ENCODE assay signal across 8 mouse cellular contexts in genomic region chr14:51913960-51914762, GRCm38 (mm10). TPM values are rescaled to one million over a fixed set of nuclear protein-coding genes. Genes with fewer than 3 reads are reported as not detected.
A peak's percentile ranks its signal among the peaks of the same experiment; 100 is the strongest.
DNase-seq lines count a peak whose midpoint lies in the region; ATAC-seq and TF ChIP-seq lines count a peak whose summit lies in the region.

TSS of gene Ndrg2 (minus strand) at chr14:51914158.

- H3K9me3 ChIP-seq in hindbrain, embryonic 11.5 days (ENCODE audit: control insufficient read depth, low read length): no peaks in the 10 kb centered on the region
- no peaks in the 10 kb centered on the region for H3K9me3 ChIP-seq in neural tube, embryonic 15.5 days (replicated peaks)

- no peaks in the 10 kb centered on the region for H3K36me3 ChIP-seq in hindbrain, embryonic 11.5 days (ENCODE audit: control insufficient read depth, insufficient read depth, low read length)
- 0 out of 2 replicates have a peak, but pooled peaks cover 2% of the 10 kb centered on the region for H3K36me3 ChIP-seq in neural tube, embryonic 15.5 days

- peaks cover 6% of the 10 kb centered on the region; the same call in 1 of the 2 replicates for H3K4me1 ChIP-seq in hindbrain, embryonic 11.5 days (replicated peaks; ENCODE audit: control insufficient read depth, insufficient read depth, low read length)
- peaks cover 6% of the 10 kb centered on the region for H3K4me1 ChIP-seq in lung, adult 2 months (ENCODE audit: control insufficient read depth, insufficient read depth, low read length)
- H3K4me1 ChIP-seq in neural tube, embryonic 15.5 days: peaks cover 33% of the 10 kb centered on the region

- peak; percentile 62 for ATAC-seq in hindbrain, embryonic 11.5 days (ENCODE audit: low FRiP score)
- ATAC-seq in neural tube, embryonic 15.5 days (ENCODE audit: low FRiP score): peak; percentile 80

- peak; percentile 7 for DNase-seq in NIH3T3 (ENCODE audit: low read depth)
- DNase-seq in cerebellum, adult 9-11 months: peak; percentile 78
- DNase-seq in frontal cortex, postnatal 25 days (ENCODE audit: low spot score in 2 of 2): peak; percentile 32 to 48
- peak; percentile 57 for DNase-seq in hindbrain, embryonic 11.5 days (ENCODE audit: low spot score)
- DNase-seq in layer of hippocampus, adult 9-11 months: peak; percentile 85
- DNase-seq in lung, adult 2 months: peak; percentile 60
- peak; percentile 59 to 75 for DNase-seq in thymus, postnatal 36 days

- WGBS in hindbrain, embryonic 11.5 days: 3% methylated on average over 23 of the region's 23 CpGs
- WGBS in lung, adult 2 months: 5% methylated on average over 23 of the region's 23 CpGs
- WGBS in neural tube, embryonic 15.5 days: 3% methylated on average over 19 of the region's 23 CpGs

- H3K4me3 ChIP-seq in hindbrain, embryonic 11.5 days (ENCODE audit: low read depth, low read length): peak within 1 kb of the TSS; percentile 53
- peak within 1 kb of the TSS; percentile 85 for H3K4me3 ChIP-seq in lung, adult 2 months (replicated peaks; ENCODE audit: extremely low read depth, low read depth, low read length)
- H3K4me3 ChIP-seq in neural tube, embryonic 15.5 days (replicated peaks): peak within 1 kb of the TSS; percentile 66

- TF ChIP-seq CTCF in lung, adult 2 months (IDR thresholded peaks at IDR 0.05; ENCODE audit: insufficient read depth, low read length): no peak

- peak; percentile 67; the same call in 1 of the 2 replicates for TF ChIP-seq POLR2A in lung, adult 2 months (IDR thresholded peaks at IDR 0.05; ENCODE audit: borderline replicate concordance, extremely low read depth, low read depth, low read length)

- peaks cover 12% of the 10 kb centered on the region for H3K27me3 ChIP-seq in hindbrain, embryonic 11.5 days (ENCODE audit: control insufficient read depth, insufficient read depth, low read length)
- no peaks in the 10 kb centered on the region for H3K27me3 ChIP-seq in neural tube, embryonic 15.5 days (replicated peaks)

- H3K9ac ChIP-seq in hindbrain, embryonic 11.5 days (ENCODE audit: low read depth, low read length): peak within 1 kb of the TSS; percentile 59
- peak within 1 kb of the TSS; percentile 59 for H3K9ac ChIP-seq in neural tube, embryonic 15.5 days (replicated peaks)

- H3K27ac ChIP-seq in hindbrain, embryonic 11.5 days (ENCODE audit: low read depth, low read length): no peak within 1 kb of the TSS
- H3K27ac ChIP-seq in neural tube, embryonic 15.5 days (replicated peaks): peak within 1 kb of the TSS; percentile 86

- peak within 1 kb of the TSS; percentile 99 for H3K4me2 ChIP-seq in hindbrain, embryonic 11.5 days (replicated peaks; ENCODE audit: low read depth, low read length)
- H3K4me2 ChIP-seq in neural tube, embryonic 15.5 days: peak within 1 kb of the TSS; percentile 98

RNA-seq across cellular contexts. Expression of gene Ndrg2, which starts in this region (rescaled TPM):
- 11.8 and 12.3 TPM in 2 replicates for polyA plus RNA-seq in hindbrain, embryonic 11.5 days (2014; fragmentation: Nextera tagmentation; extraction: Ambion mirVana)
- 164 and 251 TPM in 2 replicates for polyA plus RNA-seq in lung, adult 2 months (2012; rRNA removed)
- 268 and 281 TPM in 2 replicates for polyA plus RNA-seq in neural tube, embryonic 15.5 days (2015; fragmentation: Nextera tagmentation; extraction: Ambion mirVana)

Comparison
In these comparisons a context has a peak if more than half of its experiments do, and no peak if none do; other contexts are left out.
1. RNA of gene Ndrg2 (polyA plus RNA-seq): 268 to 281 TPM in neural tube, embryonic 15.5 days and 164 to 251 TPM in lung, adult 2 months; 11.8 to 12.3 TPM in hindbrain, embryonic 11.5 days; every median in the first group is over 10 times any median in the second.
2. DNase-seq: peak in every context shown above with its lines; median percentile 85 in layer of hippocampus, adult 9-11 months; 78 in cerebellum, adult 9-11 months; 67 in thymus, postnatal 36 days; 60 in lung, adult 2 months; 57 in hindbrain, embryonic 11.5 days; 40 in frontal cortex, postnatal 25 days; 7 in NIH3T3.
3. Peak in every context shown above with its lines, with median percentiles within 50 percentile points of each other: H3K4me3 ChIP-seq.